Mouse (Mus musculus) CD4-positive helper T cell, adult 2 months (primary cell): ENCODE results near the gene Ints2.
A peak's percentile ranks its signal among the peaks of the same experiment; 100 is the strongest.
"Not testable (repeated sequence)": the region's sequence is repeated elsewhere in the genome, so short reads cannot be mapped to it uniquely, and the experiment has no call there.

Experiments used
- DNase-seq: peaks from one replicate; pipeline ENCODE4 v3.0.0-alpha.2; 2012; ENCODE audit warnings: low read depth, missing footprints, low spot score

Gene Ints2

GRCm38 (mm10) chr11:86257460-86258076 lies at the start of gene Ints2:
Gene Ints2 (minus strand): TSS chr11:86257575.
- DNase-seq, result peak; percentile 94

- peak; percentile 39 for DNase-seq
Measured at GRCm38 (mm10) chr11:86292201-86292600, 34.8 kb upstream of the Ints2 start.

GRCm38 (mm10) chr11:86291714-86292113 lies 34.3 kb upstream of the Ints2 start:
- peak; percentile 23 for DNase-seq

- no peak for DNase-seq
Measured at GRCm38 (mm10) chr11:86285729-86286128, 28.4 kb upstream of the Ints2 start.

DNA sequence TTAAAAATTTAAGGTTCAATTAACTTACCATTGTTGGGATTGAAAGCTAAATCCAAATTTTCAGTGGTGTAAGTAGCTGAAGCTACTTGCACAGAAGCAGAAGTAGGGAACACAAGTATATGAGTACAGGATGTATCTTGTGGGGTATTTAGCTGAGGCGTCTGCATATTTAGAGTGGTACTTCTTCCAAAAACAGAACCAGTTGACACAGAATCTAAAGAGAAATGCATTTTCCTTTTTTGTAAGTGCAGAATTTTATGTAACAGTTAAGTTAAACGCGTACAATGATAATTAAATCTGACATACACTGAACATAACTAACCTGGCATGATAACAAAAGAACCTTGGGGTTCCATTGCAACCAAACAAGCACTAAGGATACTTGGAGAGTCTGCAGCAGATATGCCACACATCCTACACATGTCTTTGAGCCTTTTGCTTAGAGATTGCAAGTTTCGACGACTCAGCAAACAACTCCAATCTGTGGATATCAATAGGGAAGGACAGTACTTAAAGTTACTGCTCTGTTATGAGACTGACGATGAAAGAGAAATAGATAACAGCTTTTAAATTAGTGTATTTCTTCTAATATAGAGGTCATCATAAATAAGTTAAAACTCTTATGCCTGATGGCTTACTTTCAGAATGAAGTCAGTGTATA lies 21.2 kb upstream of the Ints2 start:
- DNase-seq, result no peak

DNA sequence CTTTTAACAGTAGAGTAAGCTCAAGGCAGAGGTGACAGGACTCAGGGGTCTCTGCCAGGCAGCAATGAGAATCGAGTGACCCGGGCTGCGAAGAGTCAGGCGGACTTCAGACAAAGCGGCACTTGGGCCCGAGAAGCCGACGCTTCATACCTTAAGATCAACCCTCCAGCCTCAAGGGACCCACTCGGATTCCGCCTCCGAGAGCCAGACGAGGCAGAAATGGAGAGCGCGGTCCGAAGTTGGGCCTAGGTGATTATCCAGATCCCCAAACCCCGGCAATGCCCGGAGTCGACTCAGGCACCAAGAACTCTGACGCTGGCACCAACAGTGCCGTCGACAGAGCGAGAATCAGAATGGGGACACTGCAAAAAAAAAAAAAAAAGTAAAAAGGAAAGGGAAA lies 321 bp downstream of the Ints2 start:
- DNase-seq, result no peak

DNA sequence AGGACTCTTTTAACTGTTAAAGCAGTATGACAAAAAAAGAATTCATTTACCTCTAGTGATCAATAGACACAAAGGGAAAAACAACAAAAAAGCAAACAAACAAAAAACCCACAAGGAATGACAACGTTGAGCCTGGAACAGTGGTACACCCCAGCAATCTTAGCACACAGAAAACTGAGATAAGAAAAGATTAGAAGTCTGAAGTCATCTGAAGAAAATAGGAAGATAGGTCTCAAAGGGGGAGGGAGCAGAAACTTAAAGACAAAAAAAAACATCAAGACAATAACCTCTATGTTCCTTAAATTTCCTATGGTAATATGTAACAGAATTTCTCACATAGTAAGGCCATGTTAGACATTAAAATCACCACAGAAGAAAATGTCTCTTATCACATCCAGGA lies 4.0 kb downstream of the Ints2 start:
- no peak for DNase-seq

- no peak for DNase-seq
Measured at GRCm38 (mm10) chr11:86232446-86232845, 24.9 kb downstream of the Ints2 start.

- no peak for DNase-seq
Measured at GRCm38 (mm10) chr11:86231781-86232350, 25.5 kb downstream of the Ints2 start.

DNA sequence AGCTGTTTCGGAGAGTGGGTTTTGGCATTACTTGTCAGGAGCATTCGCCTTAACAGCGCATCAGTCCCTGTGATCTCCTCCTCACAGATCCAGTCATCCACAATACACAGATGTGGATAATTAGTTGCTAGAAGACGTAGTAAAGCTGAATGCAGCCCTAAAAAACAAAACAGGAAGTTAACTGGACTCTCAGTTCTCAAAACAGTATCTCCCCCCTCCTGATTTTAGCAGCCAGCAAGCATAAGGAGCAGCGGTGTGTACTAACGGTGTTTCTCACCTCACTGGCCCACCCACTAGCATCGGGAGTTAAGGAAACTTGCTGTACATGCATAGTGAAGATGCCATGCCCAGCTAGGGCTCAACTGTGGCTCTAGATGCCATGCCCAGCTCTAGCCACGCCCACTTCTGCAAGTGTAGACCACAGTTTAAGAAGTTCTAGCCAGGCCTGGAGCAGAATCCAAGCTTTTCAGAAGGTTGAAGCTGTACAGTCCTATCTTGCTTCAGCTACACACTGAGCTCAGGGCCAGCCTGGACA lies 30.7 kb downstream of the Ints2 start:
- DNase-seq, result no peak

DNA sequence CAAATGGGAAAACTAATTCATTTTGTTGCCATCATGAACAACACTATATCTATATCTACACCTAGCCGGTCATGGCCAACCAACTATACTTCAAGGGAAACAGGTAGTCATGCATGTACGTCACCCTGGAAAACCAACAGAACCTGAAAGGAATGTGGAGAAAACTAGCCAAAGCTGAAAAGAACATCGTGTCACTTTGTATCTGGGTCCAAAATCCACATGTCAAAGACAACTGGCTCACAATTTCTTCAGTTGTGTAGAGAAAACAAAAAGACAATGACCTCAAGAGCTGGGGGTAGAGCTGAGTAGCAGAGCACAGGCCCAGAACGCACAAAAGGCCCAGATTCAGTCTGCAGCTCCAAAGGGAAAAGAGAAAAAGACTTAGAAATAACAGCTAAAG lies 31.6 kb downstream of the Ints2 start:
- no peak for DNase-seq

DNA sequence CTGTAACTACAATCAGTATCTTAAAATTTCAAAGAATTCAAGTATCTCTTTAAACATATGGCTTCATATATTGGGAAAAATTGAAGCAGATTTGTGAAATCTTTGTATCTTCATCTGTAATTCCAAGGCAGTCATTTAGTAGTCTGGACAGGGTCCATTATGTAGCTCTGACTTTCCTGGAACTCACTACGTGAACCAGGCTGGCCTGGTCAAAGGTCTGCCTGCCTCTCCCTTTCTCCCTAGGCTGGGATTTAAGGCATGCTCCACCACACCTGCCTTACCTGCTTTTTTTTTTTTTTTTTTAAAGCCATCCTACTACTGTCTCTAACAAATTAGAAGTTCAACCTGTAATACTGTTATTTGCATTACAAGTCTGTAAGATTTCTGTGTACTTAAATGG lies 45.6 kb downstream of the Ints2 start:
- DNase-seq, result no peak

DNA sequence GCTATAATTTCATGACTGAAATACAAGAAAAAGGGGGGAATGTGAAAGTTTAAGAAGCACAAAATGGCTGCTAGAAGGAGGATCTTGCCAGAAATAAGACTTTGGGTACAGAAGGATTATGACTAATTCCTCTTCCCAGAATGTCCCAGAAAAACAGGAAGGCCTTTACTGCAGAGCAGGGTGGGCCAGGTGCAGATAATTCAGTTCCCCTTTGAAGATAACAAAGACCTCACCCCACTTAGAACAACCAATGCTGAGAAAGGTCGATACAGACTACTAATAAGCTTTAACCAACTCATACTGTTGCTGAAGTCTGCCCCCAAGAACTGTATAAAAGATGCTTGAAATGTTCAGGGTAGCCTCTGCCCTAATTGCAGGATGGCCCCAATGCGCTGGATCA lies 48.3 kb downstream of the Ints2 start:
- no peak for DNase-seq

GRCm38 (mm10) chr11:86205876-86206275 lies 51.5 kb downstream of the Ints2 start:
- no peak for DNase-seq

- DNase-seq, result no peak
Measured at GRCm38 (mm10) chr11:86205031-86205430, 52.3 kb downstream of the Ints2 start.

- peak; percentile 43 for DNase-seq
Measured at GRCm38 (mm10) chr11:86201901-86202675, 55.3 kb downstream of the Ints2 start.

DNA sequence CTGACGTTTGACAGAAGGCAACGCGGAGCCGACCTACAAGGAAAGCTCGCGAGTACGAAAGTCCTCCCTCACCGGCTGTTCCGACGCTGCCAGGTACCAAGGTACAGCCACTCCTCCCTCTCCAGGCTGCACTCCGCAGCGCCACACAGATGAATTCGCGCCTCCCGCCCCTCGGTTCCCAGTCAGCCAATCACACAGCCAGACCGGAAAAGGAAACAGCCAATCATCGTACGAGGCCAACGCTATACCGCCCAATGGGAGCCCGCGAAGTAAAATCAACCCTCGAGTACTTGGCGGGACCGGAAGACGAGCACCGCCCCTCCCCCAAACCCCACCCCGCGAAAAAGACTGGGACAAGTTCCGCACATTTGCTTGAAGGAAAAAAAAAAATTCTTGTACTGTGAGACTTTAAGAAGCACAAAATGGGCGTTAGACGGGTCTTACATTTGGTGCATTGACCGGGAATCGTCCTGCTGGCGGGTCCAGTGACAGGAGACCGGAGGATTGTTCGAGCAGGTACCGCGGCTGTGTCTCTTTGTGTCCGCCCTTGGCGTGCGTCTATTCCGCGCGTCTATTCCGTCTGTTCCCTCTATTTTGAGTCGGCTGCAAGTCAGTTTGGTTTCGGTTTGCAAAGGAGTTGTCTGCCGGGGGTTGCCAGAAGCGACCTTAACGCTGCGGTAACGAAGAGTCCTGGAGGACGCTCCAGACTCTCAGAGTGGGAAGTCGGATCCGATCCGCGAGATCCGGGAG lies 56.2 kb downstream of the Ints2 start, which contains the start of gene Brip1:
Gene Brip1 (minus strand): TSS at position 157 of the 750 bp plus-strand sequence.
- peak; percentile 97 for DNase-seq

DNA sequence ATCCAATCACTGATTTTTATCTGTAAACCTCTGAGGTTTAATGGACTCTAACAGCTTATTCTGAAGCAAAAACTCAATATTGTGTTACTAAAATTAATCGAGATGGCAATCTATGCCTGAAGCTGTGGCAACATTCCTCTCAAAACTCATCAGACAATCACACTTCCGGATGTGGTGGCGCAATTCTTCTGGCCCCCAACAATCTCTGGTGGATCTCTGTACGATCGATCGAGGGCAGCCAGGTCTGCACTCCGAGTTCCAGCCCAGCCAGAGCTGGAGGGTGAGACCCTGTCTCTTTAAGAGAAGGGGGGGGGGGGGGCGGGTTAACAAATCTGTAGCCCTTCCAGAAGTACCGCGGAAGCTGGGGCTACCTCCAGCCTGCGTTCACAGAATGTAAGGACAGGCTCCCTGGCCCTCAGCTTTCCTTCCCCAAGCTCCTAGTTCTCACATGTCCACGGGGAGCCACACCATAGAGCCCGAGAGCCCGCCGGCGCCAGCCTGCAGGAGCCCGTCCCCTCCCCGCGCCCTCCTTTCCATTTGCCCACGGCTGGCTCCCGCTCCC lies 56.8 kb downstream of the Ints2 start:
- DNase-seq, result no peak

- no peak for DNase-seq
Measured at GRCm38 (mm10) chr11:86199733-86200132, 57.6 kb downstream of the Ints2 start.

DNA sequence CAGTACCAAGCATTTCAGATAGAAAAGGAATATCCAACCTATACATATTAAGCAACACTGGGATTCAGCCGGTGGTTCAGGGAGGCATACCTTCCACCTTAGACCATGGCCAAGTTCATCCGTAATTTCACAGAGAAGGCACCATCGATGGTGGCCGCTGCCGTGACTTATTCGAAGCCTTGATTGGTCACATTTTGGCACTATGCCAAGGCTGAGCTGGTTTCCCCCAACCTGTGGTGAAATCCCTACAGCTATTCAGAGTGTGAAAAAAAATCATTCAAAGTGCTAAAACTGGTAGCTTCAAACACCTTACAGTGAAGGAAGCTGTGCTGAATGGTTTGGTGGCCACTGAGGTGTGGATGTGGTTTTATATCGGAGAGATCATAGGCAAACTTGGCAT lies 72.2 kb downstream of the Ints2 start:
- DNase-seq, result not testable (repeated sequence)

DNA sequence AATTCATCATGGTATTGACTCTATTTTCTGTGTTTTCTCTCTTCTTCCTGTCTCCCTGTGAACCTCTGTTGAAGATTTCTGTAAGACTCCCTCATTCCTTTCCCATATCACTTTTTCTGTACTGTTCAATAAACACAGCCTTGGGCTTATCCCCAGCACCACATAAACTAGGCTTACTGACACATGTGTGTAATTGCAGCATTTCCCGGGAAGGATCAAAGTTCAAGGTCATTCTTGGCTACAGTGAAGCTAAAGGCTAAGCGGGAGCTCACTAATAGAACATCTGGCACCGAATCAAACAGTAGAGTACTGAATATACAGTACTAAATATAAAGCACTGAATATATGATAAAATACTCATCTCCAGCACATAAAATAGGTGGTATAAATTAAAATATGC lies 81.5 kb downstream of the Ints2 start:
- no peak for DNase-seq
